Mouse (Mus musculus): ENCODE results near the gene Jak3. TPM values are rescaled to one million over a fixed set of nuclear protein-coding genes. Genes with fewer than 3 reads are reported as not detected.

The Jak3 gene
- polyA plus RNA-seq, 1 experiment from 2014 or later: 1.4 TPM

DNA sequence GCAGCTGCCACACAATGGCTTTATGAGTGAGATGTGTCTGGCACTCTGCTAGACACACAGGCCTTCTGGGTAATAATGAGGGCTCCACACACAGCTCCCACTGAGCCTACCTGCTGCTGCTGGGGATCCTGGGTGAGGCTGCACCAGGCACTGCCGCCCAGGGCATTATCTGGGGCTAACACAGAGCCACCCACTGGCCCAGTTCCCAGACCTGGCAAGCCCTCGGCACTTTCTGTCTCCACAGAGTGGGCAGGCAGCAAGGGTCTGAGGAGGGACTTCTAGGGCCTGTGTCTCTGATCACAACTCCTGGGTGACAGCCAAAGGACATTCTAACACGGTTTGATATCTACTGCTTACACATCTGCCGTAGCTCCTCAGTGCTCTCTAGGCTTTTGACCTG is 43.1 kb downstream of the Jak3 start:
- peak; percentile 83 for DNase-seq (ENCODE audit: low spot score)
- ATAC-seq: peak; percentile 65
- WGBS: 23% methylated on average over 4 of the region's 4 CpGs
- Histone ChIP-seq H3K9me3 (replicated peaks; ENCODE audit: control insufficient read depth, low read length) (no peaks in the 10 kb centered on the region), H3K4me1 (ENCODE audit: control insufficient read depth, insufficient read depth, low read length) (peaks cover 33% of the 10 kb centered on the region), H3K27ac (ENCODE audit: low read depth, low read length) (peak overlapping the region; percentile 84), H3K36me3 (ENCODE audit: control insufficient read depth, insufficient read depth, low read length) (peaks cover 33% of the 10 kb centered on the region), H3K4me2 (ENCODE audit: low read length) (0 out of 2 replicates have a peak overlapping the region, but pooled peaks have one; percentile 38), H3K4me3 (ENCODE audit: low read depth, low read length) (no peak overlapping the region), H3K9ac (ENCODE audit: low read length) (peak overlapping the region; percentile 25; the same call in 1 of the 2 replicates), H3K27me3 (replicated peaks; ENCODE audit: control insufficient read depth, insufficient read depth, low read length) (no peaks in the 10 kb centered on the region)

DNA sequence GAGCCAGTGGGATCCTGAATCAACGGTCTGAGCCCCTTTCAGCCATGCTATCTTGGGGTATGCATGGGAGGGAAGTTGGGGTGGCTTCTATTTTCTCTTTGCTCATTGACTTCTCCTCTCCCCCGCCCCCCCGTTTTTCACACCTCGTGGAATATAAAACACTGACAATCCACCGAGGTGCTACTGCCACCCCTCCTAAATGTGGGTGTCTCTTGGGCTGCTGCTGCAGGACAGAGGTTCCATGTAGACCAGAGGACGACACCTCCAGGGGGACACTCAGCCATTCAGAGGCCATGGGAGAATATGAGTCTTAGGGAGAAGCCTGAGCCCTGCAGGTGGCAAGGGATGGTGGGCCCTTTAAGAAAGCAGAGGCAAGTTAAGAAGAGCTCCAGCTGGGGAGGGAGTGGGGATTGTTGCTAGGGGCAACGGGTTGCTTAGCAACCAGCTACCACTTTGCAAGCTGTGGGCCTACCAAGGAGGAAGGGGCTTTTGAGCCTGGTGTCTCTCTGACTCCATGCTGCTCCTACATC is 43.9 kb downstream of the Jak3 start:
- no peaks in the 10 kb centered on the region for H3K9me3 ChIP-seq (replicated peaks; ENCODE audit: control insufficient read depth, low read length)
- peak; percentile 87 for ATAC-seq
- H3K36me3 ChIP-seq (ENCODE audit: control insufficient read depth, insufficient read depth, low read length): peaks cover 26% of the 10 kb centered on the region
- 0 out of 2 replicates have a peak overlapping the region, but pooled peaks have one; percentile 5 for H3K4me3 ChIP-seq (ENCODE audit: low read depth, low read length)
- H3K4me2 ChIP-seq (ENCODE audit: low read length): peak overlapping the region; percentile 38
- H3K27ac ChIP-seq (ENCODE audit: low read depth, low read length): peak overlapping the region; percentile 84
- peak overlapping the region; percentile 32; the same call in 1 of the 2 replicates for H3K9ac ChIP-seq (ENCODE audit: low read length)
- peak; percentile 97 for DNase-seq (ENCODE audit: low spot score)
- H3K27me3 ChIP-seq (replicated peaks; ENCODE audit: control insufficient read depth, insufficient read depth, low read length): no peaks in the 10 kb centered on the region
- 24% methylated on average over 7 of the region's 7 CpGs for WGBS
- peaks cover 39% of the 10 kb centered on the region for H3K4me1 ChIP-seq (ENCODE audit: control insufficient read depth, insufficient read depth, low read length)

DNA sequence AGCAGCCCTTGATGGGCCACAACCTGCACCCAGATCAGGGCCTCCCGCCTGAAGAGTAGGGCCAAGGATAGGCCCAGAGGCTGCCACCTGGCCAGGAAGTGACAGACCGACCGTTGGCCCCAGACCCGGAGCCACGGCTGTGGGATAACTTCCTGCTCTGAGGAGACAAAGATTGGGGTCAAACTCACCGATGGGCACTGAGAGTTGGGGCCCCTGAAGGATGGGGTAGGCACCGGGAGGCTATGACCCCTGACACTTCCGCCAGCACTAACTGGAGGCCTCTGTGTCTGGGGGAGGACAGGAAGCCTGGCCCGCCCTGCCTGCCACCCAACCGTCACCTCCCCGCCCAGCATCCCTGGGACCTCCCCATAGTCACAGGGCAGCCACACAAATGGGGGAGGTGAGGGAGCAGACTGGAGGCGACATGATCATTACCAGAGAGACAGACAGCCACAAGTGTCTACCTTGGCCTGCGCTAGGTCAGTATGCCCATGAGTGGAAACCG is 47.0 kb downstream of the Jak3 start:
- Histone ChIP-seq H3K4me3 (ENCODE audit: low read depth, low read length) (no peak overlapping the region), H3K9me3 (replicated peaks; ENCODE audit: control insufficient read depth, low read length) (no peaks in the 10 kb centered on the region), H3K27ac (ENCODE audit: low read depth, low read length) (no peak overlapping the region), H3K4me1 (ENCODE audit: control insufficient read depth, insufficient read depth, low read length) (peaks cover 40% of the 10 kb centered on the region), H3K9ac (ENCODE audit: low read length) (no peak overlapping the region), H3K27me3 (replicated peaks; ENCODE audit: control insufficient read depth, insufficient read depth, low read length) (no peaks in the 10 kb centered on the region), H3K4me2 (ENCODE audit: low read length) (no peak overlapping the region), H3K36me3 (ENCODE audit: control insufficient read depth, insufficient read depth, low read length) (no peaks in the 10 kb centered on the region)
- WGBS: 74% methylated on average over 14 of the region's 14 CpGs
- no peak for DNase-seq (ENCODE audit: low spot score)
- ATAC-seq: no peak

DNA sequence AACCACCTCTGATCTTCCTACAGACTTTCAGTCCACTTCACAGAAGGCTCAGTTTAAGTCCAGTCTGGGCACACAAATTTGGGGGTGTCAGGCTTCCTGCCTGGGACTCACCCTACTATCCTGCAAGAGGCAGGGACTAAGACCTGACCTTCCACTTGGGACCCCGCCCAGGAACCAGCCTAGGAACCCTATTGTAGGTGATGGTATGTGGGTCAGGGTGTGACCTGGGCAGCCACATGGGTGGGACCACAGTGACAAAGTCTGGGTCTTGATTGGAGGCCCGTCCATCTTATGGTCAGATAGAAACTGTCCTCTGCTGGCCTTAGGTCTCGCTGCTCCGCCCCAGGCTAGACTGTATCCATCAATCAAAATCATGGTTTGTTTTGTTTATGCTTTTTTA is 48.3 kb downstream of the Jak3 start:
- WGBS: 68% methylated on average over 4 of the region's 4 CpGs

DNA sequence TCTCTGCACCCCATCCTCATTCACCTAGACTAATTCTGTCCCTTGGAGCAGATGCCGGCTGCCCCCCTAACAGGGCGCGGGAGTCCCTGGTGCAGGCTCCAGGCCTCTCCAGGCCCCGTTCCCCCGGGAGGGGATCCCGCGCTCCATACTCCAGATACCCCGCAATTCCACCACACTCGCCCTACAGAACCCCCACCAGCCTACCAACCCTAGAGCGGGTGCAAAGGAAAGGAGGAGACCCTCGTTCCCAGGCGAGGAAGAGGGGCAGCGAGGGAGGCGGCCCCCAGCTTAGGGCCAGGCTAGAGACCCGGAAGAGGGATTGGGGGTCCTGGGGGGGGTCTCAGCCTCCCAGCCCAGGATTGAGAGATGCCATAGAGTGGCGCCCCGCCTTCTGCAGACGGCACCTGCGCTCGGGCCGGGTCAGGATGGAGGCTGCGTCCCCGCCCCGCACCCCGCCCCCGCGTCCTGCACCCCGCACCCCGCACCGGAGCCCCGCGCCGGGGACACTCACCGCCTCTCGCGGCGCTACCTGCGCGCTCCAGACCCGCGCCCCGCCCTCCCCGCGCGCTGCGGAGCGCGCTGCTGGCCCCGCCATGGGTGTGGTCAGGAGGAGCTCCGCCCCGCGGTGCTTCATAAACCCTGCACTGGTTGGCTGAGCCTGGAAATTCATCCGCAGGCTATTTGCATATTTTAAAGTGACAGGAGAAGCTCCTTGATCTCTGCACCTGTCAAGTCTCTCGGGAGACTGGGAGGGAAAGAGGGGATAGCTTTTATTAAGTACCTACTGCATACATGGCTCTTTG is 49.2 kb downstream of the Jak3 start, which contains the start of gene Fcho1:
Gene Fcho1, minus strand, starts transcription at position 595 of the 803 bp plus-strand sequence.
- peaks cover 20% of the 10 kb centered on the region for H3K4me1 ChIP-seq (ENCODE audit: control insufficient read depth, insufficient read depth, low read length)
- peak within 1 kb of the TSS; percentile 84 for H3K9ac ChIP-seq (ENCODE audit: low read length)
- DNase-seq (ENCODE audit: low spot score): peak; percentile 97
- peak within 1 kb of the TSS; percentile 67 for H3K4me3 ChIP-seq (ENCODE audit: low read depth, low read length)
- ATAC-seq: peak; percentile 89
- peak within 1 kb of the TSS; percentile 84 for H3K4me2 ChIP-seq (ENCODE audit: low read length)
- peak within 1 kb of the TSS; percentile 33; the same call in 1 of the 2 replicates for H3K27ac ChIP-seq (ENCODE audit: low read depth, low read length)
- no peaks in the 10 kb centered on the region for H3K27me3 ChIP-seq (replicated peaks; ENCODE audit: control insufficient read depth, insufficient read depth, low read length)
- H3K36me3 ChIP-seq (ENCODE audit: control insufficient read depth, insufficient read depth, low read length): no peaks in the 10 kb centered on the region
- H3K9me3 ChIP-seq (replicated peaks; ENCODE audit: control insufficient read depth, low read length): no peaks in the 10 kb centered on the region
- WGBS: 1% methylated on average over 42 of the region's 54 CpGs

More for the DNA sequence above, 48.3 kb downstream of the Jak3 start:
- ATAC-seq (no peak), DNase-seq (ENCODE audit: low spot score) (no peak)
- H3K27ac ChIP-seq (ENCODE audit: low read depth, low read length): no peak overlapping the region
- peak overlapping the region; percentile 84 for H3K9ac ChIP-seq (ENCODE audit: low read length)
- no peaks in the 10 kb centered on the region for H3K36me3 ChIP-seq (ENCODE audit: control insufficient read depth, insufficient read depth, low read length)
- no peaks in the 10 kb centered on the region for H3K27me3 ChIP-seq (replicated peaks; ENCODE audit: control insufficient read depth, insufficient read depth, low read length)
- H3K4me2 ChIP-seq (ENCODE audit: low read length): peak overlapping the region; percentile 84
- peak overlapping the region; percentile 67 for H3K4me3 ChIP-seq (ENCODE audit: low read depth, low read length)
- no peaks in the 10 kb centered on the region for H3K9me3 ChIP-seq (replicated peaks; ENCODE audit: control insufficient read depth, low read length)
- peaks cover 29% of the 10 kb centered on the region for H3K4me1 ChIP-seq (ENCODE audit: control insufficient read depth, insufficient read depth, low read length)

DNA sequence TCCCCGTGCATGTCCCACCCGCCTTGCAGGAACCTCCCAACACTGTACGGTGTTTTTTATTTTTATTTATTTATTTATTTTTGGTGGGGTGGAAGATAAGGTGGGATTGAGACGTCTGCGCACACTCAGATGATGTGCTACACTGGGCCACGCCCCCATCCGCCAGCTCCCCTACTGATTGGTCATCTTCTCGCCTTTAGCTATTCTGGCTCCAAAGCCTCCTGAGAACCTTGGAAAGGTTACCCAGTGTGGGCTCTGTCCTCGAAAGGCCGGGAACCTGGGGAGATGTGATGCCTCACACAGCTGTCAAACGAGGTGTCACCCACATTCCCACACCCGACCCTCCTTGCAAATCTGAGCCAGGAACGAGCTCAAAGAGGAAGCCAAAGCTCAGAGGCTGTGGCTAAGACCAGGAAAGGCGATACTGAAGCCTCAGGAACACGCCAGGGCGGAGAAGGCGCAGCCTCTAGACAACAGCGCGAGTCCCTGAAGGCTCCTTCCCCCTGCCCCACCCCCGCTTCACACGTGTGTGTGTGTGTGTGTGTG is 52.2 kb downstream of the Jak3 start:
- ATAC-seq (peak; percentile 27; the same call in 1 of the 2 replicates), DNase-seq (ENCODE audit: low spot score) (peak; percentile 76)
- H3K27me3 ChIP-seq (replicated peaks; ENCODE audit: control insufficient read depth, insufficient read depth, low read length): no peaks in the 10 kb centered on the region; the same call in 1 of the 2 replicates
- H3K27ac ChIP-seq (ENCODE audit: low read depth, low read length): no peak overlapping the region; the same call in 1 of the 2 replicates
- H3K4me3 ChIP-seq (ENCODE audit: low read depth, low read length): peak overlapping the region; percentile 29
- peaks cover 7% of the 10 kb centered on the region; the same call in 1 of the 2 replicates for H3K4me1 ChIP-seq (ENCODE audit: control insufficient read depth, insufficient read depth, low read length)
- H3K9me3 ChIP-seq (replicated peaks; ENCODE audit: control insufficient read depth, low read length): no peaks in the 10 kb centered on the region
- 7% methylated on average over 19 of the region's 21 CpGs for WGBS
- peak overlapping the region; percentile 30; the same call in 1 of the 2 replicates for H3K9ac ChIP-seq (ENCODE audit: low read length)
- peak overlapping the region; percentile 55 for H3K4me2 ChIP-seq (ENCODE audit: low read length)
- H3K36me3 ChIP-seq (ENCODE audit: control insufficient read depth, insufficient read depth, low read length): no peaks in the 10 kb centered on the region

DNA sequence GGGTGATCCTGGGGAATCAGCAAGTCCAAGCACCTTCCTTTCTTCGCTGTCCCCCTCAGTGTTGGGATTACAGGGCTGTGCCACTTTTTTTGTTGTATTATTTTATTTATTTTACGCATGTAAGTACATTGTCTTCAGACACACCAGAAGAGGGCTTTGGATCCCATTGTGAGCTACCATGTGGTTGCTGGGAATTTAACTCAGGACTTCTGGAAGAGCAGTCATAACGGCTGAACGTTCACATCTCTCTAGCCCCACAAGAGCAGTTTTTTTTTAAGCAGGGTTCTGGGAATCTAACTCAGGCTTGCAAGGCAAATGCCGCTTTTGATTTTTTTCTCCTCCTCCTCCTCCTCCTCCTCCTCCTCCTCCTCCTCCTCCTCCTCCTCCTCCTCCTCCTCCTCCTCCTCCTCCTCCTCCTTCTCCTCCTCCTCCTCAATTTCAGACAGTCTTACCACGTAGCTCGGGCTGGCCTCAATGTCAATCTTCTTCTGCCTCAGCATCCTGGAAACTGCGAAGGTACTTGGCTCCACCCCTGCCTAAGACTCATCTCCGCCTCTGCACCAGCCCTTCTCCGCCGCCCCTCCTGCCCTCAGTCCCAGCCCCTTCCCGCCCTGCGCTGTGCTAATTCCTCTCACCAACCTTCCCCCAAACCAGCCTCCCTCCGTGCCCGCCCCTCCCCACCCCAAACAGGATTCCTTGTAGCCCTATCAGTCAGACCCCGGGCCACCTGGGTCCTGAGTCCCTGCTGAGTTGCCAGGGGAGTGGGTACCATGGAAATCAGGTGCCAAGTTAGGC is 52.9 kb downstream of the Jak3 start:
- ATAC-seq: peak; percentile 25
- no peak overlapping the region; the same call in 1 of the 2 replicates for H3K27ac ChIP-seq (ENCODE audit: low read depth, low read length)

DNA sequence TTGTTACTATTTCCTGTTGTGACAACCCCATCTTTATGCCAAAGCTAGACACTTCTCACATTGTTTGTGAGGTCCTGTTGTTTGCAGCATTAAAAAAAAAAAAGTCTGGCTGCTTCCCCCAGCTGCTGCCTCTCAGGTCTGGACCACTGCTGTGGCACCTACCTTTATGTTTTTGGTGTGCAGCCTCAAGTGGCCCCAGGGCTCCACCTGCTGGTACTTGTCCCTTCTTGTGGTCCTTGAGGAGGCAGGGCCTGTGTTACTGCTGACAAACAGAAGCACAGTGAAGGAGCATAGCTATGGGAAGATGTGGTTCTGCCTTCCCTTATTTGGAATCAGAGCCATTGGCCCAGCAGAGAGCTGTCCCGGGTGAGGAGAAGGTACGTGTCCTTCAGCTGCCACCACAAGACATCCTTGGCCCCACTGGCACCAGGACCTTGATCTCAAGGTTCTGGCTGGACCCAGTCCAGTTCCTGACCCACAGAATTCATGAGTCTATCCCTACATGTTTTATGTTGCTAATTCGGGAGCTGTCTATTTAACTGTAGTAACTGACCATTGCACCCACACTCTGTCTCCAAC is 55.6 kb downstream of the Jak3 start:
- WGBS: 54% methylated on average over 3 of the region's 3 CpGs
- Histone ChIP-seq H3K9me3 (replicated peaks; ENCODE audit: control insufficient read depth, low read length) (no peaks in the 10 kb centered on the region), H3K4me2 (ENCODE audit: low read length) (no peak overlapping the region), H3K9ac (ENCODE audit: low read length) (no peak overlapping the region), H3K36me3 (ENCODE audit: control insufficient read depth, insufficient read depth, low read length) (no peaks in the 10 kb centered on the region), H3K27ac (ENCODE audit: low read depth, low read length) (no peak overlapping the region), H3K4me1 (ENCODE audit: control insufficient read depth, insufficient read depth, low read length) (no peaks in the 10 kb centered on the region), H3K4me3 (ENCODE audit: low read depth, low read length) (no peak overlapping the region), H3K27me3 (replicated peaks; ENCODE audit: control insufficient read depth, insufficient read depth, low read length) (no peaks in the 10 kb centered on the region; the same call in 1 of the 2 replicates)
- DNase-seq (ENCODE audit: low spot score) (peak; percentile 57), ATAC-seq (no peak)

More for the DNA sequence above, 52.9 kb downstream of the Jak3 start:
- peak overlapping the region; percentile 30; the same call in 1 of the 2 replicates for H3K9ac ChIP-seq (ENCODE audit: low read length)
- 2% methylated on average over 13 of the region's 16 CpGs for WGBS
- peak overlapping the region; percentile 29 for H3K4me3 ChIP-seq (ENCODE audit: low read depth, low read length)
- H3K36me3 ChIP-seq (ENCODE audit: control insufficient read depth, insufficient read depth, low read length): no peaks in the 10 kb centered on the region
- H3K4me2 ChIP-seq (ENCODE audit: low read length): peak overlapping the region; percentile 55
- no peaks in the 10 kb centered on the region; the same call in 1 of the 2 replicates for H3K27me3 ChIP-seq (replicated peaks; ENCODE audit: control insufficient read depth, insufficient read depth, low read length)
- peaks cover 7% of the 10 kb centered on the region; the same call in 1 of the 2 replicates for H3K4me1 ChIP-seq (ENCODE audit: control insufficient read depth, insufficient read depth, low read length)
- peak; percentile 55 for DNase-seq (ENCODE audit: low spot score)
- H3K9me3 ChIP-seq (replicated peaks; ENCODE audit: control insufficient read depth, low read length): no peaks in the 10 kb centered on the region

All from forebrain, embryonic 14.5 days (tissue).